Mouse (Mus musculus) embryo, embryonic 10.5 days (tissue): ENCODE results near the gene Gm21083.
A peak's percentile ranks its signal among the peaks of the same experiment; 100 is the strongest.
"Not testable (repeated sequence)": the region's sequence is repeated elsewhere in the genome, so short reads cannot be mapped to it uniquely, and the experiment has no call there.

ENCODE experiments used
- DNase-seq: peaks from one replicate; pipeline ENCODE4 v3.0.0-alpha.2; 2015; ENCODE audit warnings: low spot score

The Gm21083 gene

DNA sequence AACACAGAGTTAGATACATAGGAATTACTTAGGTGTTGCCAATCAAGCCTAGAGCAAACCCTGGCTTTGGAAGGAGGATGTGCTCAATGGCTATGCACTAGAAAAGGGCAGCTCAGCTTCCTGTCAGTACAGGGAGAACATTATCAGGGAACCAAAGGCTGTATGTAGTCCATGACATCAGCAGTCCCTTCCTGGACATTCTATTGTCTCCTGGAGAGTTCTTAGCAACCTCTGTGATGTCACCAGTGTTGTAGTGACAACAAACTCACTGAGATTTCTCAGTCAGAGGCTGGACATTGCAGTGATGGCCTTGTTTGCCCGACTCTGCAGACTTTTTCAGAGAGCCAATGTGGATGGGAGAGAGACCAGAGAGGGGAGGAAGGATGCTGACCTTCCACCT, at the start of gene Gm21083:
Gene Gm21083 (plus strand): TSS at position 301 of the 400 bp plus-strand sequence.
- DNase-seq: not testable (repeated sequence)

DNA sequence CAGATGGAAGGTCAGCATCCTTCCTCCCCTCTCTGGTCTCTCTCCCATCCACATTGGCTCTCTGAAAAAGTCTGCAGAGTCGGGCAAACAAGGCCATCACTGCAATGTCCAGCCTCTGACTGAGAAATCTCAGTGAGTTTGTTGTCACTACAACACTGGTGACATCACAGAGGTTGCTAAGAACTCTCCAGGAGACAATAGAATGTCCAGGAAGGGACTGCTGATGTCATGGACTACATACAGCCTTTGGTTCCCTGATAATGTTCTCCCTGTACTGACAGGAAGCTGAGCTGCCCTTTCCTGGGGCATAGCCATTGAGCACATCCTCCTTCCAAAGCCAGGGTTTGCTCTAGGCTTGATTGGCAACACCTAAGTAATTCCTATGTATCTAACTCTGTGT, 48.0 kb upstream of the Gm21083 start, which contains the start of gene Gm21190:
Gene Gm21190 (minus strand): TSS at position 101 of the 400 bp plus-strand sequence.
- not testable (repeated sequence) for DNase-seq

DNA sequence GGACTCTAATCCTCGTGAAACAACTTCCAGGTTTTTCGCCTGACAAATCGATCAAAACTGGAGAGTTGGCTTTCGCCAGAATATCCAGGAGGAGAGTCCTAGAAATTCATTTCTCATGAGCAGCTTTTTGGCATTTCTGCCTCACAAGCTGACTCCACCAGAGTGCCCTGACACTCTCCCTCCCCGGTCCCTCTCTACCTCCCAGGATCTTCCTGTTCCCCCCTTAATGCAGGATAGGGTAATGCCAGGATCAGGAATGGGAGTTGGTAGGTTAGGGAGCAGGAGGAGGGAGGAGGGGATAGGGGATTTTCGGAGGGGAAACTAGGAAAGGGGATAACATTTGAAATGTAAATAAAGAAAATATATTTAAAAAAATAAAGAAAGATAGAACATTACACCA, 28.5 kb upstream of the Gm21083 start:
- not testable (repeated sequence) for DNase-seq

DNA sequence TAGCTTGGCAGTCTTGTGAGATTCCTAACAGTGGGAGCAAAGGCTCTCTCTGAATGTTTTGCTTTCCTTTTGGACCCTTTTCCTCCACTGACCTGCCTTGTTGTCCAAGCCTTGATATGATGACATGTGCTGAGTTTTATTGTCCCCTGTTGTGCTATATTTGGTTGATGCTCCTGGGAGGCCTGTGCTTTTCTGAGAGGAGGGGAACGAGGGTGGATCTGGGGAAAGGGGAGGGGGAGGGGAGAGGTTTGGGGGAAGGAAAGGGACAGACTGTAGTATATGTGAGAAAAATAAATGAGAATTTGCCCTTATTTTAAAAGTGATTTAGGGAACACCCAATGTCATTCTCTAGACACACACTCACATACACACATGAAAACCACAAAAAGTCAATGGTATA, 28.0 kb upstream of the Gm21083 start:
- DNase-seq: peak; percentile 7

DNA sequence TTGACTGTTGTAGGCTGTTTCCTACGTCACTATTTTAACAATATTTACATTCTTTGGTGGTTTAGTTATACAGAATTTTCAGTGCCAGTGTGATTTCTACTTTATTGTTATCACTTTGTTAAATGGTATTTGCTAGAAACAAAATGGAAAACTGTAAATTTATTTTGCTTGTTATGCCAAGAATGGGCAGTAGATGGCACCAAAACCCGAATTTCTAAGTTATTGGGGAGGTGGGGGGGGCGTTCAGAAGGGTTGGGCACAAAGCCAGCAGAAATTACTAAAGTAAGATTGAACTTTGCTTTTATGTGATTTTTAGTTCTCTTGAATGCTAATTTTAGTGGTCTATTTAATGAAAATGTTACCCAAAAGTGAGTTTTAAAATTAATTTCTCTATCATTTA, 27.5 kb upstream of the Gm21083 start:
- peak; percentile 53 for DNase-seq

DNA sequence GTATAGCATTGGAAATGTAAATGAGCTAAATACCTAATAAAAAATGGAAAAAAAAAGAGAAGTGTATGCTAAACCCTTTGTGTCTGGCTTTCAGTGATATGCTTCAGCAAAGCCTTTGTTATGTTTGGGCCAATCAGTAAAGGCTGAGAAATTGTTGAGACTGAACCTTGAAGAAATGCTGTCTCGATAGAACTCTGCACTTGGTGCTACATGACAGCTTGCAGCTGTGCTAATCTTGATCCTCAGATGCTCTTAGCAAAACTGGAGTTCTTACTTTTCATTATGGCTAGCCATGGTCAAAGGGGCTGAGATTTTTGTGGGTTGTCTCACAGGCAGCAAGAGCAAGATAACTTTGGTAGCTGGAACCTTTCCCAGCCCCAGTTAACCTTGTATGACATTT, 18.5 kb upstream of the Gm21083 start:
- not testable (repeated sequence) for DNase-seq

DNA sequence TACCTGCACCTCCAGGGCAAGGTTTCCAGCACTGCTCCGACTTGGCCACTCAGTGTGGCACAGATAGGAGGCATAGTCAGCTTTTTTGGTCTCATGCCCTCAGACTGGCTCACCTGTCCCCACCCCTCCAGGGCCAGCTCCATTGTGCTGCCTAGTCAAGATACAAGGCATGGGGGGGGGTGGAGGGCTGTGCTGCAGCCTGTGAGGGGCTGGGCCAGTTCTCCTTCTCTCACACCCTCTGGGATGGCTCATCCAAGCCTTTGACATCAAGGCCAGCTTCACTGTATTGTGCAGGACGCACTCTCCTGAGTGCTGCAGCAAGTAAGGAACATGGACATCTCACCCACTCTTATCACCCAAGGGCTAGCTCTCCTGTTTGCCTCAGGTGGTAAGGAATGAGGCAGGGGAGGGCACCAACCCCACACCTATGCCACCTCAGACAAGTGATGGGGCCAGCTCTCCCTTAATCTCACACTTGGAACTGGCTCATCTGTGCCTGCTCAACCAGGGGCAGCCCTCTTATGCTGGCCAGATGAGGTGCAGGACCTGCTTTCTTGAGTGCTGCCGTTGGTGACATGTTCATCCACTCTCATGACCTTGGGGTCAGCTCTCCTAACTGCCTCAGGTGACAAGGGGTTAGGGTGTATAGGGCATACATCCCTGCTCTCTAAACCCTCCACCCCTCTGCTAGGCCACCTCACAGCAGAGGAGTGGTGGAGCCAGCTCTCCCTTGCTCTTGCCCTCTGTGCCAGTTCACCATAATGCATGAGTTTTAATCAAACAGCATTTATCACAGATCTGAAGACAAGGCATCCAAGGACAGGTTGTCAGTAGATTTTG, 15.5 kb upstream of the Gm21083 start:
- not testable (repeated sequence) for DNase-seq

DNA sequence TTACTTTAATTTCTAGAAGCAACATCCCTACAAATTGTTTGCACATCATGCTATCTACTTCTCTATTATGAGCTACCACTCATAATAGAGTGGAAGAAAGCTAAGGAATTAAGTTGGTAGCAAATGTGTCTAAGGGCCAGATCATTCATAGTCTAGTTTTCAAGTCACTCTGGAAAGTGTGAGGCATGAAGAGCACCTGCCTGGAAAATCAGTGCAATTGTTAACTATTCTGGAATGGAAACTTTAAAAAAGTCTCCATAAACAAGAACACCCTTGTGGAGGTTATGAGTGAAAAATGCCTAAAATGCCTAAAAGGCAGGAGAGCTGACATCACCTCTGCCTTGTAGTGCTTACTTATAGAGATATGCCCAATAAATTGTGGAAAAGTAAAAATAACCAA, 3.4 kb upstream of the Gm21083 start:
- not testable (repeated sequence) for DNase-seq

DNA sequence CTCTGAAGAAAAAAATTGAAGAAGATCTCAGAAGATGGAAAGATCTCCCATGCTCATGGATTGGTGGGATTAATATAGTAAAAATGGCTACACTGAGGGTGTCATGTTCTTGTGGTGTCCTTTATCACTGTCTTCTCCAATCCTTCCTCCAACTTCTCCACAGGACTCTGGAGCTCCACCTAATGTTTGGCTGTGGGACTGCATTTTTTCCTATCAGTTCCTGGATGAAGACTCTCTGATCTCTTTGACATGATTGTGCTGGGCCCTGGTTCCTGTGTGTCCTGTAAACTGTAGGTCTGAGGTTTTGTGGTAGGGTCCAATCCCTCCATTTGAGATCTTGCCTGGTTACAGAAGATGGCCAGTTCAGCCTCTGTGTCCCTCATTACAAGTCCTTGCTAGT, 9.2 kb downstream of the Gm21083 start:
- peak; percentile 14 for DNase-seq

DNA sequence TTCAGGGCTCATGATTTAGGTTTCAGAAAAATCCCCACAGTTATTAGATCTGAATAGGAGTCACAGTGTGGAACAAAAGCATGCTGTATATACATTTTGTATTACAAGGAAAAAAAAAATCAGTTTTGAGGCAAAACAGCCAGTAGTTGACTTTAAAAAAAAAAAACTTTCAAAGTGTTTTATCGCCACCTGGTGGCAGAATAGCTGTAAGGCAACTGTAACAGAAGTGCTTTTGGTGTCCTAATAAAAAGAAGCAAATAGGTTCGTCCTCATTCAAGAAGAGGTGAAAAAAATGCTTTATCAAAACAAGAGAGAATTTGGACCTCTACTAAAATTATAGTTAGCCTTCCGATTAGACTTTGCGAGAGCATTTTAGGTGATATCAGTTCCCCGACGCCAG, 11.2 kb downstream of the Gm21083 start:
- peak; percentile 74 for DNase-seq

DNA sequence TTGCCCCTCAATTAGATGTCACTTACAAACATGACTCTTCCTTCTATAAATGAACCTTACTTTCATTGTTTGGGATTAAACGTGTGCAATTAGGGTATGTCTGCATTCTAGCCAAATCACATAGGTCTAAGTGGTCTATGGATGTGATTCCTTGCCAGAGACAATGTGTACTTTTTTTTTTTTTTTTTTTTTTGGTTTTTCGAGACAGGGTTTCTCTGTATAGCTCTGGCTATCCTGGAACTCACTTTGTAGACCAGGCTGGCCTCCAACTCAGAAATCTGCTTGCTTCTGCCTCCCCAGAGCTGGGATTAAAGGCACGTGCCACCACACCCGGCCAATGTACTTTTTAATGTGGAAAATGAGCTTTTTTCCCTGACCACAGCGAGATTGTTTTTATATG, 13.5 kb downstream of the Gm21083 start:
- DNase-seq: not testable (repeated sequence)

DNA sequence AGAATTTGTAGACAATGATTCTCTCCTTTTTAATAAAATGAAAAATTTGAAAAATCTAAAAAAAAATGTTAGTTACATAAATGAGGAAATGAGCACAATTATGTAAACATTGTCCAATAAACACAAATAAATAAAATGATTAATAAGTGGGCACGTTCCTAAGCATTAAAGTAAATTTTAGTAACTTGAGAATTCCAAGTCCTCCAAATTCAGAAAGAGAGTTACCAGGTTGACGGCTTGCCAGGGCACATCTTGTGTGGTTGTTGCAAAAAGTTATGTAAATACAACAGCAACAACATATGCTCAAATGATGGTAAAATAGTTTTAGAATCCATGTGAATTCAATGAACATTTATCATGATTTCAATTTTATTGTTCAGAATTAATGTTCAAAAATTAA, 14.4 kb downstream of the Gm21083 start:
- not testable (repeated sequence) for DNase-seq

DNA sequence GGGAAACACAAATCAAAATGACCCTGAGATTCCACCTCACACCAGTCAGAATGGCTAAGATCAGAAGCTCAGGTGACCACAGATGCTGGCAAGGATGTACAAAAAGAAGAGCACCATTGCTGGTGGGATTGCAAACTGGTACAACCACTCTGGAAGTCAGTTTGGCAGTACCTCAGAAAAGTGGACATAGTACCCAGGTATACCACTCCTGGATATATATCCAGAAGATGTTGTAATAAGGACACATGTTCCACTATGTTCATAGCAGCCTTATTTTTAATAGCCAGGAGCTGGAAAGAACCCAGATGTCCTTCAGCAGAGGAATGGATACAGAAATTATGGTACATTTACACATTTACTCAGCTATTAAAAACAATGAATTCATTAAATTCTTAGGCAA, 21.7 kb downstream of the Gm21083 start:
- not testable (repeated sequence) for DNase-seq

DNA sequence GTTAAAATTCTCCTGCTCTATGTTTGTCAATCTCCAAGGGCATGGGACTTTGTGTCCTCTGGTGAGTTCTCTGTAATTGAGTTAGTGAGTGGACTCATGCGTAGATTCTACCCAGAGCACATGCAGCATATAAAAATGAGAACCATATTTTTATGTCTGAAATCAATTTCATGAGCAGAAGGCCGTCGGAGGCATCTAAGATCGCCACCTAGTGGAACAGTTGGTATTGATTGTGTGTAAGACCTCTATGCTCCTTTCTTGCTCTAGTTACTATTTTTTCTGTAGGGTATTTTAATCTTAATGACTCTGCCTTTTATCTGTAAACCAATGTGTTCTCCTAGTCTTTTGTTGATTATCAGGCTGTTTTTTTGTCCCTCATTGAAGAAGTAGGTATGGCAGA, 23.2 kb downstream of the Gm21083 start:
- peak; percentile 28 for DNase-seq

DNA sequence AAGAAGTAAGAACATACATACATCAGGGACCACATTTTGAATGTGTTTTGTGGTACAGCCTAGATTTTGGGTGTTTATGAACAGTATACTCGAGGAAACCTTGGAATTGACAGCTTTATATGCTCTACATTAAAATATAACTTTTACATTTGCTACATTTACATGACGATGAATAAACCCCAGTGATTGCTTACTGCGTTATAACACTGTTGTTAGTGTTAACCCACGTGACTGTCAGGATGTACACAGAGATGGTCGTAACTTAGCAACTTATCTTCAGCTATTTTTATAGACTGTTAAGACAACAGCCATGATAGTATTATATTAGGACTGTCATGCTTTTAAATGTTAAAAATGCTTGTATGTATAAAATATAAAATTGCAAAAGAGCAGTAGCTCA, 24.3 kb downstream of the Gm21083 start:
- not testable (repeated sequence) for DNase-seq

DNA sequence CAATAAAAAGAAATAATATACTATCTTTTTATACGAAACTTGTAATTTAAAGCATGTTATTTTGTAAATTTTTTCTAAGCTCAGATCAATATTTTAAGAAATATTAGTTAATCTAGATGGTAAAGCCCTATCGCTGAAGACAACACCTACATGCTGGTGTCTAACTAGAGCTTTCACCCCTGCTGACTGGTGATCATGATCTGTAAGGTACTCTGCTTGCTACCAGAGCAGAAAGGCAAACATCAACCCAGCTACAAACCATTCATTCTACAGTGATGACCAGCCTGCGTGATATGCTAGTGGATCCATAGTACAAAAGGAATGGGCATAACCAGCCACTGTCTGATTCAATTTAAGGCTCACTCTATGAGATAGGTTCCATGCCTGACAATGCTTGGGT, 24.8 kb downstream of the Gm21083 start:
- DNase-seq: not testable (repeated sequence)

DNA sequence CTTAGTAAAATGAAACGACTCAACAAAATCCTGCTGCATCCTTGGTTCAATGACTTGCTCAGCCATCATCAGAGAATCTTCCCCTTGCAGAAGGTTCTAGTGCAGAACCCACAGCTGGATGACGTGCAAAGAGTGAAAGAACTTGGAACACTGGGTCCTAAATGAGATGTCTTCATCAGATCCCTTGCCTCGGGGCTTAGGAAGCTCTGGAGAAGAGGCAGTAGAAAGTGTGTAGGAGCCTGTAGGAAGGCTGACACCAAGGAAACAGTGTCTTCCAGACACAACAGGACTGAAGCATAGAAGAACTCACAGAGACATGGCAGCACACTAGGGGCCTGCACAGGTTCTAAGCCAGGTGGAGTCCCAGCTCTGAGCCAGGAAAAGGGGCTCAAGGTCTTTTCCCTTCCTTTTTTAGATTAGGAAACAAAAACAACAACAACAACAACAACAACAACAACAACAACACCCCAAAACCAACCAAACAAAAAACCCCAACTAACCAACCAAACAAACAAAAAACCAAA, 25.4 kb downstream of the Gm21083 start:
- DNase-seq: not testable (repeated sequence)

DNA sequence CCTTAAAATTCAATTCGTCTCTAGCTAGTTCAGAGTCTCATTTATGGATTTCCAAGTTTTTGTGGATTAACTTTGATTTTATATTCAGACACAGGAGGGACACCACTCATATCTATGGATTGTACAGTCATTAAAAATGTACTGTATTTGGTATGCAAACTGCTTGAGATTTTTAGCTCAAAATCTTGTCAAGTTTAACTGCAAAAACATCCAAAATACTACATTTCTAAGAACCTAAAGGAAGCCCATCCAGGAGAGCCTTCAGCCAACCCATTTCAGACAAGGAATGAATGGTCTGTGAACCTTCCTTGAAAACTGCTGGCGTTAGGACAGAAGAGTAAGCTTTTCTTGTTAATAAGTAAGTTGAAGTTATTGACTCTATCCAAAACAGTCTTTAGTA, 25.9 kb downstream of the Gm21083 start:
- not testable (repeated sequence) for DNase-seq

DNA sequence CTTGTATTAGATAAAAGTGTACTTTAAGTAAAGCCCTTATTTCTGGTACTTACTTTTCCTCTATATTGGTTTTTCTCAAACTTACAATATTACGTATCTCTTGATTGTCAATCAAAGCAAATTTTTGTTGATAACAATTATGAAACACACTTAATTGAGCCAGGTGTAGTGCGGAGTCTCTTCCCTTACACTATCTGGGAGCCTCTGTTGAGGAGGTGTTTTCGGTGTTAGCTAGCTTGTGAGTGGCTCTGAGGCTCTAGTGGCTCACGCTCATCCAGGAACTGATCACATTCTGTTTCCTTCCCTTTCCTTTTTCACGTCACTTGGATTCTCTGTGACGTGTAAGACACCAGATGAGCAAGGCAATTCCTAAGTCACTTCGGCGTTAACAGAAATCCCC, 26.5 kb downstream of the Gm21083 start:
- not testable (repeated sequence) for DNase-seq

DNA sequence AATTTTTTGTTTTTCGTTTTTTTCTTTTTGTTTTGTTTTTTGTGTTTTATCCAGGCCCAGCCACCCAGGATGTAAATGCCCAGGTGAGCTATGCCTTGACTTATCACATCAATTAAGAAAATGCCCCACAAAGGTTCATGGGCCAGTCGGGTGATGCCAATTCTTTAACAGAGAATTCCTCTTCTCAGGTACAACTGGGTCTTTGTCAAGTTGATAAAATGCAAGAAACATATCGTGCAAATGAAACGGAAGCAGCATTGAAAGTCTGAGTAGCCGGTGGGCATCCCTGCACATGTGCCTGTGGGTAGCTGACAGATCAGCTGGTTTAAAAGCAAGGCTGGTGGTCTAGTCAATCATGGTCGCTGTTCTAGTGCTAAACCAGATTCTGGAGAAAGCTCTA, 29.5 kb downstream of the Gm21083 start:
- not testable (repeated sequence) for DNase-seq

DNA sequence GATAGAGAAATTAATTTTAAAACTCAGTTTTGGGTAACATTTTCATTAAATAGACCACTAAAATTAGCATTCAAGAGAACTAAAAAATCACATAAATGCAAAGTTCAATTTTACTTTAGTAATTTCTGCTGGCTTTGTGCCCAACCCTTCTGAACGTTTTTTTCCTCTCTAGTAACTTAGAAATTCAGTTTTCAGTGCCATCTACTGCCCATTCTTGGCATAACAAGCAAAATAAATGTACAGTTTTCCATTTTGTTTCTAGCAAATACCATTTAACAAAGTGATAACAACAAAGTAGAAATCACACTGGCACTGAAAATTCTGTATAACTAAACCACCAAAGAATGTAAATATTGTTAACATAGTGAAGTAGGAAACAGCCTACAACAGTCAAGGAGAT, 33.6 kb downstream of the Gm21083 start:
- peak; percentile 37 for DNase-seq

DNA sequence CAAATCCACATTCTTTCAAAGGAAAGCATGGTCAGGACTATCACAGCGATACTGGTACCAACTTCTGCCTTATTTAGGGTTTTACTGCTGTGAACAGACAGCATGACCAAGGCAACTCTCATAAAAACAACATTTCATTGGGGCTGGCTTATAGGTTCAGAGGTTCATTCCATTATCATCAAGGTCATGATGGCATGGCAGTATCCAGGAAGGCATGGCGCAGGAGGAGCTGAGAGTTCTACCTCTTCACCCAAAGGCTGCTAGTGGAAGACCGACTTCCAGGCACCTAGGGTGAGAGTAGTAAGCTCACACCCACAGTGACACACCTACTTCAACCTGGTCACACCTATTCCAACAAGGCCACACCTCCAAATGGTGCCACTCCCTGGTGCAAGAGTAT, 39.1 kb downstream of the Gm21083 start:
- not testable (repeated sequence) for DNase-seq

DNA sequence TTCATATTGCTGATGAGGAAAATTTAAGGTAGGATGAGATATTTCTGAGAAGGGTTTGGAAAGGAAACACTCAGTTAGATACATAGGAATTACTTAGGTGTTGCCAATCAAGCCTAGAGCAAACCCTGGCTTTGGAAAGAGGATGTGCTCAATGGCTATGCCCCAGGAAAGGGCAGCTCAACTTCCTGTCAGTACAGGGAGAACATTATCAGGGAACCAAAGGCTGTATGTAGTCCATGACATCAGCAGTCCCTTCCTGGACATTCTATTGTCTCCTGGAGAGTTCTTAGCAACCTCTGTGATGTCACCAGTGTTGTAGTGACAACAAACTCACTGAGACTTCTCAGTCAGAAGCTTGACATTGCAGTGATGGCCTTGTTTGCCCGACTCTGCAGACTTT, 41.6 kb downstream of the Gm21083 start, which contains the start of gene Speer4d:
Gene Speer4d (plus strand): TSS at position 301 of the 400 bp plus-strand sequence.
- DNase-seq: not testable (repeated sequence)
